Mouse (Mus musculus): ENCODE data around the gene Top3a. TPM values are rescaled to one million over a fixed set of nuclear protein-coding genes. Genes with fewer than 3 reads are reported as not detected.

The Top3a gene
- polyA plus RNA-seq, 1 experiment from 2014 or later, result 22.2 TPM

- 87% methylated on average over 7 of the region's 7 CpGs for WGBS
- Histone ChIP-seq H3K27me3 (ENCODE audit: insufficient read depth, low read length) (no peaks in the 10 kb centered on the region), H3K4me3 (ENCODE audit: low read depth, low read length) (no peak overlapping the region), H3K27ac (ENCODE audit: low read depth) (no peak overlapping the region), H3K9ac (no peak overlapping the region), H3K9me3 (ENCODE audit: low read depth, low read length) (no peaks in the 10 kb centered on the region), H3K36me3 (ENCODE audit: insufficient read depth) (peaks cover 83% of the 10 kb centered on the region), H3K4me2 (no peak overlapping the region), H3K4me1 (ENCODE audit: insufficient read depth) (no peaks in the 10 kb centered on the region)
- ATAC-seq (ENCODE audit: insufficient read depth) (no peak), DNase-seq (no peak)
- no peak for TF ChIP-seq CTCF (IDR thresholded peaks at IDR 0.05; ENCODE audit: low read depth)
These were observed 21.6 kb downstream of the Top3a start for GRCm38 (mm10) chr11:60755570-60755969.

- DNase-seq, result no peak
- Histone ChIP-seq H3K9ac (no peak overlapping the region), H3K4me1 (ENCODE audit: insufficient read depth) (no peaks in the 10 kb centered on the region), H3K27me3 (ENCODE audit: insufficient read depth, low read length) (no peaks in the 10 kb centered on the region), H3K27ac (ENCODE audit: low read depth) (no peak overlapping the region), H3K9me3 (ENCODE audit: low read depth, low read length) (no peaks in the 10 kb centered on the region), H3K4me2 (no peak overlapping the region), H3K4me3 (ENCODE audit: low read depth, low read length) (no peak overlapping the region), H3K36me3 (ENCODE audit: insufficient read depth) (peaks cover 63% of the 10 kb centered on the region)
- WGBS, result 93% methylated on average over 3 of the region's 3 CpGs
- no peak for TF ChIP-seq CTCF (IDR thresholded peaks at IDR 0.05; ENCODE audit: low read depth)
- ATAC-seq (ENCODE audit: insufficient read depth), result no peak
These were observed 36.8 kb downstream of the Top3a start for GRCm38 (mm10) chr11:60740321-60740720.

- no peak for TF ChIP-seq CTCF (IDR thresholded peaks at IDR 0.05; ENCODE audit: low read depth)
- Histone ChIP-seq H3K4me2 (no peak overlapping the region), H3K4me3 (ENCODE audit: low read depth, low read length) (no peak overlapping the region), H3K4me1 (ENCODE audit: insufficient read depth) (no peaks in the 10 kb centered on the region), H3K9me3 (ENCODE audit: low read depth, low read length) (no peaks in the 10 kb centered on the region), H3K36me3 (ENCODE audit: insufficient read depth) (peaks cover 39% of the 10 kb centered on the region), H3K27me3 (ENCODE audit: insufficient read depth, low read length) (no peaks in the 10 kb centered on the region), H3K9ac (no peak overlapping the region), H3K27ac (ENCODE audit: low read depth) (no peak overlapping the region)
- no peak for ATAC-seq (ENCODE audit: insufficient read depth)
- DNase-seq, result no peak
These were observed 39.7 kb downstream of the Top3a start for GRCm38 (mm10) chr11:60737450-60737849.

GRCm38 (mm10) chr11:60736491-60736890 is 40.7 kb downstream of the Top3a start:
- TF ChIP-seq CTCF (IDR thresholded peaks at IDR 0.05; ENCODE audit: low read depth), result no peak
- DNase-seq (no peak), ATAC-seq (ENCODE audit: insufficient read depth) (no peak)
- no peaks in the 10 kb centered on the region for H3K9me3 ChIP-seq (ENCODE audit: low read depth, low read length)
- no peaks in the 10 kb centered on the region for H3K27me3 ChIP-seq (ENCODE audit: insufficient read depth, low read length)
- no peak overlapping the region for H3K9ac ChIP-seq
- H3K27ac ChIP-seq (ENCODE audit: low read depth), result no peak overlapping the region
- H3K4me2 ChIP-seq, result no peak overlapping the region
- H3K4me3 ChIP-seq (ENCODE audit: low read depth, low read length), result no peak overlapping the region
- 87% methylated on average over 3 of the region's 3 CpGs for WGBS
- no peaks in the 10 kb centered on the region for H3K4me1 ChIP-seq (ENCODE audit: insufficient read depth)
- H3K36me3 ChIP-seq (ENCODE audit: insufficient read depth), result peaks cover 38% of the 10 kb centered on the region

GRCm38 (mm10) chr11:60735191-60735590 is 42.0 kb downstream of the Top3a start:
- Histone ChIP-seq H3K9me3 (ENCODE audit: low read depth, low read length) (no peaks in the 10 kb centered on the region), H3K36me3 (ENCODE audit: insufficient read depth) (peaks cover 35% of the 10 kb centered on the region), H3K27me3 (ENCODE audit: insufficient read depth, low read length) (no peaks in the 10 kb centered on the region), H3K4me3 (ENCODE audit: low read depth, low read length) (no peak overlapping the region), H3K4me2 (no peak overlapping the region), H3K4me1 (ENCODE audit: insufficient read depth) (no peaks in the 10 kb centered on the region), H3K27ac (ENCODE audit: low read depth) (no peak overlapping the region), H3K9ac (no peak overlapping the region)
- TF ChIP-seq CTCF (IDR thresholded peaks at IDR 0.05; ENCODE audit: low read depth), result 0 out of 2 replicates have a peak, but pooled peaks have one; percentile 3
- ATAC-seq (ENCODE audit: insufficient read depth) (no peak), DNase-seq (no peak)
- WGBS, result 72% methylated on average over 5 of the region's 5 CpGs

GRCm38 (mm10) chr11:60734206-60734605 is 43.0 kb downstream of the Top3a start:
- TF ChIP-seq CTCF (IDR thresholded peaks at IDR 0.05; ENCODE audit: low read depth), result no peak

GRCm38 (mm10) chr11:60731251-60731650 is 45.9 kb downstream of the Top3a start:
- WGBS, result 89% methylated on average over 14 of the region's 14 CpGs
- Histone ChIP-seq H3K4me1 (ENCODE audit: insufficient read depth) (peaks cover 14% of the 10 kb centered on the region), H3K4me2 (no peak overlapping the region), H3K27ac (ENCODE audit: low read depth) (no peak overlapping the region), H3K36me3 (ENCODE audit: insufficient read depth) (peaks cover 21% of the 10 kb centered on the region), H3K9ac (no peak overlapping the region), H3K9me3 (ENCODE audit: low read depth, low read length) (no peaks in the 10 kb centered on the region), H3K27me3 (ENCODE audit: insufficient read depth, low read length) (no peaks in the 10 kb centered on the region), H3K4me3 (ENCODE audit: low read depth, low read length) (no peak overlapping the region)
- ATAC-seq (ENCODE audit: insufficient read depth), result no peak
- no peak for TF ChIP-seq CTCF (IDR thresholded peaks at IDR 0.05; ENCODE audit: low read depth)
- DNase-seq, result no peak

More at GRCm38 (mm10) chr11:60734206-60734605, 43.0 kb downstream of the Top3a start:
- no peak overlapping the region for H3K4me3 ChIP-seq (ENCODE audit: low read depth, low read length)
- H3K36me3 ChIP-seq (ENCODE audit: insufficient read depth), result peaks cover 27% of the 10 kb centered on the region
- H3K9me3 ChIP-seq (ENCODE audit: low read depth, low read length), result no peaks in the 10 kb centered on the region
- DNase-seq, result no peak
- WGBS, result 75% methylated on average over 2 of the region's 2 CpGs
- no peak overlapping the region for H3K9ac ChIP-seq
- H3K27ac ChIP-seq (ENCODE audit: low read depth), result no peak overlapping the region
- 0 out of 2 replicates have a peak, but pooled peaks cover 2% of the 10 kb centered on the region for H3K4me1 ChIP-seq (ENCODE audit: insufficient read depth)
- no peak for ATAC-seq (ENCODE audit: insufficient read depth)
- no peaks in the 10 kb centered on the region for H3K27me3 ChIP-seq (ENCODE audit: insufficient read depth, low read length)
- H3K4me2 ChIP-seq, result no peak overlapping the region

GRCm38 (mm10) chr11:60730169-60730568 is 47.0 kb downstream of the Top3a start:
- Histone ChIP-seq H3K9ac (no peak overlapping the region), H3K27ac (ENCODE audit: low read depth) (no peak overlapping the region), H3K27me3 (ENCODE audit: insufficient read depth, low read length) (no peaks in the 10 kb centered on the region), H3K36me3 (ENCODE audit: insufficient read depth) (peaks cover 21% of the 10 kb centered on the region), H3K4me1 (ENCODE audit: insufficient read depth) (peaks cover 18% of the 10 kb centered on the region), H3K9me3 (ENCODE audit: low read depth, low read length) (no peaks in the 10 kb centered on the region), H3K4me2 (no peak overlapping the region), H3K4me3 (ENCODE audit: low read depth, low read length) (no peak overlapping the region)
- no peak for TF ChIP-seq CTCF (IDR thresholded peaks at IDR 0.05; ENCODE audit: low read depth)
- DNase-seq (no peak), ATAC-seq (ENCODE audit: insufficient read depth) (no peak)
- 83% methylated on average over 9 of the region's 9 CpGs for WGBS
